Mouse (Mus musculus) liver, embryonic 13.5 days (tissue): ENCODE measurements at regions not wholly inside any gene's neighbourhood (a gene's known extent, or its start where the extent isn't known, plus 50 kb on each side); places are given as distances from the start of the nearest gene placed in this dataset. TPM values are rescaled to one million over a fixed set of nuclear protein-coding genes. Genes with fewer than 3 reads are reported as not detected.
A peak's percentile ranks its signal among the peaks of the same experiment; 100 is the strongest.

ENCODE experiments used
- ATAC-seq: fragments of 200-750 bp; cut with Nextera tagmentation; 2 replicates; pipeline ENCODE4 v1.8.0; 2017; ENCODE audit warnings: low read depth, mild to moderate bottlenecking, moderate number of reproducible peaks, moderate library complexity
- DNase-seq: peaks from one replicate; pipeline ENCODE4 v3.0.0; 2022
- H3K27ac ChIP-seq: fragments of 300-500 bp; sonication (generic); 2 replicates; pipeline ENCODE4 v1.5.1; 2015; ENCODE audit warnings: moderate library complexity, mild to moderate bottlenecking, inconsistent platforms
- H3K27me3 ChIP-seq: fragments of 300-500 bp; sonication (generic); 2 replicates; pipeline ENCODE4 v1.6.1; 2015; ENCODE audit warnings: mild to moderate bottlenecking, inconsistent platforms
- H3K36me3 ChIP-seq: fragments of 300-500 bp; sonication (generic); 2 replicates; pipeline ENCODE4 v1.6.1; 2015; ENCODE audit warnings: mild to moderate bottlenecking, inconsistent platforms
- H3K4me1 ChIP-seq: fragments of 300-500 bp; sonication (generic); replicated peaks from 2 replicates; pipeline ENCODE4 v1.6.1; 2015; ENCODE audit warnings: inconsistent platforms
- H3K4me2 ChIP-seq: fragments of 300-500 bp; sonication (generic); 2 replicates; pipeline ENCODE4 v1.6.1; 2015; ENCODE audit warnings: inconsistent platforms, mild to moderate bottlenecking, moderate library complexity
- H3K4me3 ChIP-seq: fragments of 300-500 bp; sonication (generic); replicated peaks from 2 replicates; pipeline ENCODE4 v1.5.1; 2015; ENCODE audit warnings: mild to moderate bottlenecking, inconsistent platforms
- H3K9ac ChIP-seq: fragments of 300-500 bp; sonication (generic); 2 replicates; pipeline ENCODE4 v1.6.1; 2015; ENCODE audit warnings: mild to moderate bottlenecking, inconsistent platforms
- H3K9me3 ChIP-seq: fragments of 300-500 bp; sonication (generic); replicated peaks from 2 replicates; pipeline ENCODE4 v1.6.1; 2016; ENCODE audit warnings: inconsistent platforms
- WGBS: fragments of 180-500 bp; shearing (Covaris S2); methylation state at CpG from one replicate; pipeline ENCODE4 v1.1.7; 2015; ENCODE audit not compliant: insufficient replicate concordance; 5-methylcytosine and 5-hydroxymethylcytosine counted together
- microRNA-seq: library from miRNA; unstranded; fragments of <30 nt; microRNA quantifications from one replicate; pipeline ENCODE4, GENCODE M21; 2016

DNA sequence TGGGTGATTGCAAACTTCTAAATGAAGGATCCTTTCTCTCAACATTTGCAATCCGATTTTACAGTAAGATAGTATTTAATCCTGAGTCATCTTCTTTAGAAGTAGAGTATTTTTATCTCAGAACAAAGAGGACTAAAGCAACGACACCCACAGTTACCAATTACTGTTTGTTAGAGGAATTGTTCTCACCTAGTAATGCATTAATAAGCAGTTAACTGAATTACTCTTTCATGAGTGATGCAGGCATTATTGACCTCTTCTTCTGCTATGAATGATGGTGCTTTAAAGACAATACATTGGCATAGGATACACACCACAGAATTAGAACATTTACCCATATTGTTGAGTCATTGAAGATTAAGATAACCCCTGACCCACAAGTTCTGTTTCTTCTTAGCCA, 207.0 kb upstream of the Tenm2 start:
- Histone ChIP-seq H3K4me3 (no peak overlapping the region), H3K27ac (no peak overlapping the region), H3K9ac (no peak overlapping the region), H3K27me3 (no peaks in the 10 kb centered on the region), H3K4me2 (no peak overlapping the region), H3K9me3 (no peaks in the 10 kb centered on the region), H3K4me1 (no peaks in the 10 kb centered on the region), H3K36me3 (no peaks in the 10 kb centered on the region)
- DNase-seq = no peak
- no peak for ATAC-seq
- 35% methylated on average over 2 of the region's 2 CpGs for WGBS

DNA sequence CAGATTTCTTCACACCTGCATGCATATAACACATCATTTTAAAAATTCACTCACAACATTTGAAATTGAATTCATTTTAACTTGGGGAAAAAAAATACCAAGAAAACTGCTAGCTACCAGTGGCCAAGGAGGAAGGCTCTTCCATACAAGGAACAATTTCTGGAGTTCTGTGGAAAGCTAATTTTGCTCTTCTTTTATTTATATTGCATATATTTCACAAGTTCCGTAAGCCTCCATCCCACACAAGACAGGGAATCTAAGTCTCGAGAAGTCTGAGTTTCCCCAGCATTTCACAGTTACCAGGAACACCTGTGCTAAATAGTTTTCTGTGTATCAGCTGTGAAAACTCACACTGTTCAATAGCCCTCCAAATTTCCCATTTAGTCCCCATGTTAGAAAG, 198.8 kb upstream of the Tenm2 start:
- no peak overlapping the region for H3K4me3 ChIP-seq
- 75% methylated on average over 2 of the region's 2 CpGs for WGBS
- no peaks in the 10 kb centered on the region for H3K27me3 ChIP-seq
- no peak overlapping the region for H3K27ac ChIP-seq
- no peaks in the 10 kb centered on the region for H3K9me3 ChIP-seq
- no peaks in the 10 kb centered on the region for H3K4me1 ChIP-seq
- H3K9ac ChIP-seq = no peak overlapping the region
- no peaks in the 10 kb centered on the region for H3K36me3 ChIP-seq
- DNase-seq = no peak
- H3K4me2 ChIP-seq = no peak overlapping the region
- ATAC-seq = no peak

DNA sequence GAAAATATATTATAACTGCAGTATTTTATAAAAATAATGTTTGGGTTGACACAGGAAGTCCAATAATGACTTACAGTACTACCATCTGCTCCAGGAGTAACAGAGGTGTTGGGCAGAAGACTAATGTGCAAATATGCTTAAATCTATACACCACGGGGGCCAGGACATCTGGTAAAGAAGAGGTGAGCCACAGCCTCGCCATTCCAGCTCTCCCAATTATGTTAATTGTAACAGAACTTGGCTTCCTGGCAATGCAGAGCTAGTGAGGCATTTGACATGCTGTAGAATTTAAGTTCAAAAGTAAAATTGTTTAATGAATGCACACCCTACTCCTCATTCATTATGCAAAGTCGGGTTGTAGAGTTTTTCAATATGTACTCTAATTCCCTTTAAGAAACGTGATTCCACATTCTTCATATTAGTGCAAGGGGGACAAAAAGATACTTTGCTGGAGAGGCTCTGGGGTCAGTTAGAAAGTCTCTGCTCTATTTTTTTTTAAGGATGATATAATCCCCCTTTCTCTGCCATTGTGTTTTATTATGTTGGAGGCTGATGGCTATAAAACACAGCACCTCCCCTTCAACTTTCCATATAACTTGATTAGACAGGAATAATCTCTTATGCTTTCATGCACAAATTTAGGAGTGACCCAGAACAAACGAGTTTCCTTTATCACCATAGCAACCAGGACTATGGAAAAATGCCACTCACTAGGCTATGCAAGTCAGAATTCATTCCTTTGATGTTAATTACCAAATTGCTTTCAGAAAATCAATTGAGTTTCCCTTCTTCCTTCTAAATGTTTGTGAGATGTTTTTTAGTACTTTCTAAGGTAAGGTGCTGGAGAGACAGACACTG, 188.8 kb upstream of the Tenm2 start:
- ATAC-seq (no peak), DNase-seq (no peak)
- no peaks in the 10 kb centered on the region for H3K9me3 ChIP-seq
- H3K27me3 ChIP-seq = no peaks in the 10 kb centered on the region
- H3K27ac ChIP-seq = no peak overlapping the region
- H3K4me2 ChIP-seq = no peak overlapping the region
- H3K4me3 ChIP-seq = no peak overlapping the region
- 45% methylated on average over 5 of the region's 5 CpGs for WGBS
- no peak overlapping the region for H3K9ac ChIP-seq
- no peaks in the 10 kb centered on the region for H3K36me3 ChIP-seq
- H3K4me1 ChIP-seq = no peaks in the 10 kb centered on the region

DNA sequence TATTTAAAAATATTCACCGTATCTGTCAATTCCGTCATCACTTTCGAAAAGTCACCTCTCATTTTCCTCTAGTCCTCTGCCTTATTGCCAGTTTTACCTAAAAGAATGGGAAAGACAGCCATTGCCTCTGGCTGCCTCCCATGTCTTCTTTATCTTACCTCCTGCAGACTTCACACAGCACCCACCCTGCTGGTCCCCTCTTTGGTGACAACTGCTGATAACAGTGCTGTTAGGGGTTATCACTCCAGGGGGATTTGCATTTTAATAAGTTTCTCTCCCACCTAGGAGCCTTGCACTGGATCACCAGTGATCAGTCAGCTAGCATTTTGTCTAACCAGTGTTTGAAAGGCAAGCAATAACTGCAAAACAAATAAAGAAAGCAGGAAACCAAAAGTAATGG, 177.1 kb upstream of the Tenm2 start:
- no peak overlapping the region for H3K9ac ChIP-seq
- 27% methylated on average over 3 of the region's 3 CpGs for WGBS
- H3K4me2 ChIP-seq = peak overlapping the region; percentile 30
- ATAC-seq (peak; percentile 98), DNase-seq (peak; percentile 60)
- H3K27me3 ChIP-seq = no peaks in the 10 kb centered on the region
- H3K9me3 ChIP-seq = no peaks in the 10 kb centered on the region
- H3K36me3 ChIP-seq = no peaks in the 10 kb centered on the region
- peak overlapping the region; percentile 11; the same call in 1 of the 2 replicates for H3K27ac ChIP-seq
- peaks cover 18% of the 10 kb centered on the region for H3K4me1 ChIP-seq
- H3K4me3 ChIP-seq = no peak overlapping the region

DNA sequence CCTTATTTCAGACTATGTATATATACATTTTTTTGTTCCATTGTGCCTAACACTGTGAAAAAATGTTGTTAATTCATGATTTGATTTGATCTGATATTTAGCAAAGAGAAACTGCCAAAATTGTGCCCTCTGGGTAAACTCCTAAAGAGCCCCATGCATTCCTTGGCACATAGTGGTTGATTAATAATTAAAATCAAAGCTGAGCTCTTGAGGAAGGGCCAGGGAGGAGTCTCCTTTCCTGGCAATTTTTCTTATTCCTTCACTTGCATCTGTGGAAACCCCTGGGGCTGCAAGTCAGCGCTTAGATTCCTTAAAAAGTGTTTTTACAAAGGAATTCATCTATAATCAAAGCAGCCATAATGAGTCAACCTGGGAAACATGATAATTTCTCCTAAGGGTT, 132.2 kb upstream of the Tenm2 start:
- Histone ChIP-seq H3K27me3 (no peaks in the 10 kb centered on the region), H3K36me3 (no peaks in the 10 kb centered on the region), H3K4me1 (no peaks in the 10 kb centered on the region), H3K9me3 (no peaks in the 10 kb centered on the region), H3K4me2 (no peak overlapping the region), H3K4me3 (no peak overlapping the region), H3K27ac (no peak overlapping the region), H3K9ac (no peak overlapping the region)
- ATAC-seq (no peak), DNase-seq (no peak)
- WGBS = 46% methylated on average over 1 of the region's 1 CpGs

DNA sequence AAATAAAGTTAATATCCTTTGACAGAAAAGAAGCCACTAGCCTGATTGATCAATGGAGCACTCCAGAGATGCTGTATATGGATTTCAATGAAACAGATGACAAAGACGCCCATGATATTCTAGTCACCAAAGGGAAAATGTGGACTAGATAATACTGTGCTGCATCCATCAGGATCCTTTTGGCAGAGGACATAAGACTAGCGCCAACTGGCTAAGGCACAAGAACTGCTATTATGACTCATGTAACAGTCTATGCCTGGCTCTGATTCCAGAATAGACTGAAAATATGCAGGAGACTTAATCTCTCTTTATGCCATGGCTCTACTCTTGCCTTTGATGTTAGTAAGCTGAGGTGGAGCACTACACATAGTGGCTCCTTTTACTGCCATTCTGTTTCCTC, 128.7 kb upstream of the Tenm2 start:
- no peaks in the 10 kb centered on the region for H3K36me3 ChIP-seq
- ATAC-seq = no peak
- H3K9me3 ChIP-seq = no peaks in the 10 kb centered on the region
- H3K27ac ChIP-seq = no peak overlapping the region
- DNase-seq = no peak
- no peaks in the 10 kb centered on the region for H3K4me1 ChIP-seq
- 68% methylated on average over 2 of the region's 2 CpGs for WGBS
- H3K4me2 ChIP-seq = no peak overlapping the region
- H3K4me3 ChIP-seq = no peak overlapping the region
- H3K9ac ChIP-seq = no peak overlapping the region
- H3K27me3 ChIP-seq = no peaks in the 10 kb centered on the region

DNA sequence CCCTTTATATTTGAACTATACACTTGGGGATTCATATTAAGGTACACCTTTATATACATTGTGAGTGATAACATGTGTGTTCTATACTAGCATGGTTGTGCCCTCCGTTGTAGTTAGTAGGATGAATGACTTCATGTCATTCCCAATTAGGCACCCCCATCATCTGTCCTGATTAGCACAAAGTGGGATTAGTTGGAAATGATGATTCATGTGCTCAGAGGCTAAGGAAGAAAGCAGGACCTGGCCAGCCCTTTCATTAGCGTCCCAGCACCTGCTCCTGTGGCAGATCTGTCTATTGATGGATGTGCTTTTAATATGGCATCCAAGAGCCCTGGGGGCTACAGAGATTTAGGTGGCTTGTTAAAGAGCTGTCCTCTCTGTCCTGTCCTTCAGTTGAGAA, 119.3 kb upstream of the Tenm2 start:
- 52% methylated on average over 2 of the region's 2 CpGs for WGBS
- Histone ChIP-seq H3K4me3 (no peak overlapping the region), H3K4me1 (no peaks in the 10 kb centered on the region)

DNA sequence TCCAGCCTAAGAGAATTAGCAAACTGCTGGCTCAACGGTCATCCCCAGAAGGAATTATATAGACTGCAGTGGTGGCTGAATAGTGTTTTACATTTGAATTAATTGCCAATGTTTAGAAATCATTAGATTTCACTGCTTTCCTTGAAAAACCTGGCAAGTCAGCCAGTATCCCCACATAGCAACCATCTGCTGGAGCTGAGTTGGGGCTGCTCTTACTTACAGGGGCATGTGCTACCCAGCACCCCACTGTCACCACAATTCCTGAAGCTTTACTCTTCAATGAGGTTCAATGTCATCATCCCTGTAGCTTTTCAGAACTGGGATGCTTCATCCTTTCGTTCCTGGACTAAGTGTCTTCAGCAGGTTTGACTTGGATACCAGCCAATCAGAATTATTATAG, 73.9 kb upstream of the Tenm2 start:
- ATAC-seq (no peak), DNase-seq (no peak)
- Histone ChIP-seq H3K4me3 (no peak overlapping the region), H3K27me3 (no peaks in the 10 kb centered on the region), H3K27ac (no peak overlapping the region), H3K4me1 (no peaks in the 10 kb centered on the region), H3K36me3 (no peaks in the 10 kb centered on the region), H3K4me2 (no peak overlapping the region), H3K9ac (no peak overlapping the region), H3K9me3 (no peaks in the 10 kb centered on the region)
- 46% methylated on average over 2 of the region's 2 CpGs for WGBS

More for the DNA sequence above, 119.3 kb upstream of the Tenm2 start:
- ATAC-seq = no peak
- H3K4me2 ChIP-seq = no peak overlapping the region
- no peaks in the 10 kb centered on the region for H3K36me3 ChIP-seq
- no peak overlapping the region for H3K9ac ChIP-seq
- no peaks in the 10 kb centered on the region for H3K9me3 ChIP-seq
- H3K27me3 ChIP-seq = no peaks in the 10 kb centered on the region
- no peak overlapping the region for H3K27ac ChIP-seq
- no peak for DNase-seq

DNA sequence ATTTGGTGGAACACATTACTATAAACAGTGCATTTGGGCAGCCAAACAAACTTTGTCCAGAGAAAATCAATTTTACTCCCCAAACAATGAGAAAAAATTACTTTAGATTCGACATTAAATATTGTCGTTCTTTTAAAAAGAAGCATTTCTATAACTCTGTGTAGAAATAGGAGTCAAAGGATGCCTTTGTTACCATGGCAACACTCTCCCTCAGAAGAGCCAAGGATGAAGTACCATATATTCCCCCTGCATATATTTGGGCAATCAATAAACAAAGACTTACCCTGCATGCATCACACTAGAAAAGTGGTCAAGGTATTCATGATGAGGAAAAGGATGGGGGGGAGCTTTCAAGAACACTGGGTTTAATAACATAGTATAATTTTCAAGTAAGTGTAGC, 70.9 kb upstream of the Tenm2 start:
- Histone ChIP-seq H3K36me3 (no peaks in the 10 kb centered on the region), H3K4me2 (no peak overlapping the region), H3K27me3 (no peaks in the 10 kb centered on the region), H3K9me3 (no peaks in the 10 kb centered on the region), H3K27ac (no peak overlapping the region), H3K9ac (no peak overlapping the region), H3K4me1 (no peaks in the 10 kb centered on the region), H3K4me3 (no peak overlapping the region)
- ATAC-seq (no peak), DNase-seq (no peak)
- WGBS = 51% methylated on average over 2 of the region's 2 CpGs

Small RNA genes in the stretch of these regions (microRNA-seq; reads per million reads assigned to microRNA genes)
- not detected for gene Gm25693
